Mouse (Mus musculus): ENCODE results near the gene Fbxw2. TPM values are rescaled to one million over a fixed set of nuclear protein-coding genes. Genes with fewer than 3 reads are reported as not detected.
A peak's percentile ranks its signal among the peaks of the same experiment; 100 is the strongest.
"Not testable (repeated sequence)": the region's sequence is repeated elsewhere in the genome, so short reads cannot be mapped to it uniquely, and the experiment has no call there.

Gene Fbxw2
- total and polyA plus RNA-seq, 2 experiments from 2014 or later, result 120 to 130 TPM

GRCm38 (mm10) chr2:34855265-34855664 lies 29.2 kb upstream of the Fbxw2 start:
- WGBS, result 86% methylated on average over 4 of the region's 4 CpGs
- Histone ChIP-seq H3K36me3 (ENCODE audit: insufficient read depth) (peaks cover 89% of the 10 kb centered on the region), H3K9me3 (ENCODE audit: low read length) (no peaks in the 10 kb centered on the region), H3K9ac (no peak overlapping the region), H3K27ac (ENCODE audit: low read depth, low read length) (no peak overlapping the region), H3K4me2 (ENCODE audit: low read depth) (no peak overlapping the region), H3K4me3 (ENCODE audit: low read depth, low read length) (no peak overlapping the region), H3K4me1 (ENCODE audit: insufficient read depth) (no peaks in the 10 kb centered on the region), H3K27me3 (ENCODE audit: insufficient read depth, low read length) (no peaks in the 10 kb centered on the region)
- DNase-seq (no peak), ATAC-seq (no peak)
- peak; percentile 36 for TF ChIP-seq CTCF (IDR thresholded peaks at IDR 0.05; ENCODE audit: low read depth)

GRCm38 (mm10) chr2:34847702-34848101 lies 21.6 kb upstream of the Fbxw2 start:
- H3K9me3 ChIP-seq (ENCODE audit: low read length), result no peaks in the 10 kb centered on the region
- no peak overlapping the region for H3K4me3 ChIP-seq (ENCODE audit: low read depth, low read length)
- WGBS, result 95% methylated on average over 1 of the region's 1 CpGs
- TF ChIP-seq CTCF (IDR thresholded peaks at IDR 0.05; ENCODE audit: low read depth), result no peak
- DNase-seq (no peak), ATAC-seq (no peak)
- H3K9ac ChIP-seq, result no peak overlapping the region
- H3K27ac ChIP-seq (ENCODE audit: low read depth, low read length), result no peak overlapping the region
- no peaks in the 10 kb centered on the region for H3K27me3 ChIP-seq (ENCODE audit: insufficient read depth, low read length)
- H3K4me2 ChIP-seq (ENCODE audit: low read depth), result no peak overlapping the region
- no peaks in the 10 kb centered on the region for H3K4me1 ChIP-seq (ENCODE audit: insufficient read depth)
- H3K36me3 ChIP-seq (ENCODE audit: insufficient read depth), result peaks cover 28% of the 10 kb centered on the region

- no peak overlapping the region for H3K4me2 ChIP-seq (ENCODE audit: low read depth)
- H3K27me3 ChIP-seq (ENCODE audit: insufficient read depth, low read length), result no peaks in the 10 kb centered on the region
- no peaks in the 10 kb centered on the region for H3K4me1 ChIP-seq (ENCODE audit: insufficient read depth)
- H3K4me3 ChIP-seq (ENCODE audit: low read depth, low read length), result no peak overlapping the region
- no peak overlapping the region for H3K9ac ChIP-seq
- DNase-seq, result no peak
- no peaks in the 10 kb centered on the region for H3K9me3 ChIP-seq (ENCODE audit: low read length)
- no peaks in the 10 kb centered on the region for H3K36me3 ChIP-seq (ENCODE audit: insufficient read depth)
- WGBS, result 84% methylated on average over 11 of the region's 11 CpGs
- H3K27ac ChIP-seq (ENCODE audit: low read depth, low read length), result no peak overlapping the region
- TF ChIP-seq CTCF (IDR thresholded peaks at IDR 0.05; ENCODE audit: low read depth), result no peak
- no peak for ATAC-seq
Observed at GRCm38 (mm10) chr2:34843211-34843939, 17.3 kb upstream of the Fbxw2 start.

DNA sequence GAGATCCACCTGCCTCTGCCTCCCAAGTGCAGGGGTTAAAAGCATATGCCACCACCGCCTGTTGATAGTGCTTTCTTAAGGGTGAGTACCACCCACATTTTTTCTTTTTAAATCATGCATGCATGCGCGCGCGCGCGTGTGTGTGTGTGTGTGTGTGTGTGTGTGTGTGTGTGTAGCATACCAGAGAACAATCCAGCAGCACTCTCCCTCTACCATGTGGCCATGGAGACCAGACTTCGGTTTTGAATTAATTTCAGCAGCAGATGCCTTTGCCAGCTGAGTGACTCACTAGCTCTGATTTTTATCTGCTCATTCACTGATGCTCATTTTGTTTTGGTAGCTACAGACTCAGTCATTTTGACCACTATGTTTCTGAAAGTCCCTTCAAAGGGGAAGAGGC lies 15.6 kb upstream of the Fbxw2 start:
- no peaks in the 10 kb centered on the region for H3K36me3 ChIP-seq (ENCODE audit: insufficient read depth)
- ATAC-seq (0 out of 2 replicates have a peak, but pooled peaks have one; percentile 20), DNase-seq (peak; percentile 42)
- H3K4me2 ChIP-seq (ENCODE audit: low read depth), result no peak overlapping the region
- no peak overlapping the region for H3K27ac ChIP-seq (ENCODE audit: low read depth, low read length)
- H3K4me3 ChIP-seq (ENCODE audit: low read depth, low read length), result no peak overlapping the region
- 90% methylated on average over 8 of the region's 8 CpGs for WGBS
- TF ChIP-seq CTCF (IDR thresholded peaks at IDR 0.05; ENCODE audit: low read depth), result no peak
- H3K27me3 ChIP-seq (ENCODE audit: insufficient read depth, low read length), result no peaks in the 10 kb centered on the region
- no peaks in the 10 kb centered on the region for H3K4me1 ChIP-seq (ENCODE audit: insufficient read depth)
- no peaks in the 10 kb centered on the region for H3K9me3 ChIP-seq (ENCODE audit: low read length)
- no peak overlapping the region for H3K9ac ChIP-seq

- not testable (repeated sequence) for ATAC-seq; H3K36me3 ChIP-seq (ENCODE audit: insufficient read depth); H3K4me2 ChIP-seq (ENCODE audit: low read depth); H3K9me3 ChIP-seq (ENCODE audit: low read length); DNase-seq; H3K4me1 ChIP-seq (ENCODE audit: insufficient read depth); H3K4me3 ChIP-seq (ENCODE audit: low read depth, low read length); H3K9ac ChIP-seq; H3K27me3 ChIP-seq (ENCODE audit: insufficient read depth, low read length); H3K27ac ChIP-seq (ENCODE audit: low read depth, low read length)
- 79% methylated on average over 5 of the region's 5 CpGs for WGBS
Observed at GRCm38 (mm10) chr2:34840143-34840542, 14.0 kb upstream of the Fbxw2 start.

GRCm38 (mm10) chr2:34835669-34836068 lies 9.6 kb upstream of the Fbxw2 start:
- Histone ChIP-seq H3K4me3 (ENCODE audit: low read depth, low read length) (no peak overlapping the region), H3K27ac (ENCODE audit: low read depth, low read length) (no peak overlapping the region), H3K27me3 (ENCODE audit: insufficient read depth, low read length) (no peaks in the 10 kb centered on the region), H3K9me3 (ENCODE audit: low read length) (no peaks in the 10 kb centered on the region), H3K4me1 (ENCODE audit: insufficient read depth) (no peaks in the 10 kb centered on the region), H3K9ac (no peak overlapping the region), H3K4me2 (ENCODE audit: low read depth) (no peak overlapping the region), H3K36me3 (ENCODE audit: insufficient read depth) (no peaks in the 10 kb centered on the region)
- no peak for TF ChIP-seq CTCF (IDR thresholded peaks at IDR 0.05; ENCODE audit: low read depth)
- no peak for ATAC-seq
- DNase-seq, result no peak
- 69% methylated on average over 3 of the region's 3 CpGs for WGBS

GRCm38 (mm10) chr2:34833624-34834023 lies 7.5 kb upstream of the Fbxw2 start:
- no peak for TF ChIP-seq CTCF (IDR thresholded peaks at IDR 0.05; ENCODE audit: low read depth)
- no peak overlapping the region for H3K4me2 ChIP-seq (ENCODE audit: low read depth)
- no peak overlapping the region for H3K9ac ChIP-seq
- 93% methylated on average over 17 of the region's 17 CpGs for WGBS
- no peaks in the 10 kb centered on the region for H3K4me1 ChIP-seq (ENCODE audit: insufficient read depth)
- no peaks in the 10 kb centered on the region for H3K27me3 ChIP-seq (ENCODE audit: insufficient read depth, low read length)
- no peak for DNase-seq
- H3K27ac ChIP-seq (ENCODE audit: low read depth, low read length), result no peak overlapping the region
- H3K9me3 ChIP-seq (ENCODE audit: low read length), result no peaks in the 10 kb centered on the region
- no peak for ATAC-seq
- no peak overlapping the region for H3K4me3 ChIP-seq (ENCODE audit: low read depth, low read length)
- H3K36me3 ChIP-seq (ENCODE audit: insufficient read depth), result no peaks in the 10 kb centered on the region

DNA sequence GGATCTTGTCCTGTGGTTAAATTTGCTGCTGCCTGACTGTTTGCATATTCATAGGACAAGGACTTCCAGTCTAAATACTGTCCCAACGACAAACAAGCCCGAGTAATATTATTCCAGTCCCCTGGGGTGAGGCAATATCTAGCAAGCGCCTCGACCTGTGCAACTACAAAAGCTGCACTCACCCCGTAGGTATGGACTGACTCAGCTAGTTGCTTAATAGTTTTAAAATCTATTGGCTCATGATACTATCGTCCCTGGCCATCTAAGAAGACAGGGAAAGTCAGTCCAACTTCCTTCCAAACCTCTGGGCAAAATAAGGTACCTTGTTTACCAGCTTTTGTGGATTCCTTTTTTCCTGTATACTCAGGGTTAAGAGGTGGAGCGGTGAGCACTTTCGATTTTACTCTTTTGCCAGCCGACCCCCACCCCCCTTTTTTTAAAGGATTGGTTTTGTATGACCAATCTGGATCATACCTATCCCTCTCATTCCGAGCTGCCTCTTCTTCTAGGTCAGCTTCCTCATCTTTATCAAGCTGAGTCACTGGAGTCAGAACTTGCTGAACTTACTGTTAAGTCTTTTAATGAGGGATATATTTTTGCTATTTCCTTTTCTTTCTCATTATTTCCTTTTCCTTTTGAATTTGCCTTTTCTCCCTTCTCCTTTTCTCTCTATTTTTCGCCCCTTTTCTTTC lies 6.8 kb upstream of the Fbxw2 start, which contains the start of gene Gm34653:
Gene Gm34653 (plus strand): TSS at position 242 of the 692 bp plus-strand sequence.
- not testable (repeated sequence) for H3K4me1 ChIP-seq (ENCODE audit: insufficient read depth); H3K4me2 ChIP-seq (ENCODE audit: low read depth); H3K4me3 ChIP-seq (ENCODE audit: low read depth, low read length); H3K36me3 ChIP-seq (ENCODE audit: insufficient read depth); DNase-seq; H3K27ac ChIP-seq (ENCODE audit: low read depth, low read length); H3K9ac ChIP-seq; ATAC-seq; H3K27me3 ChIP-seq (ENCODE audit: insufficient read depth, low read length); H3K9me3 ChIP-seq (ENCODE audit: low read length)
- 72% methylated on average over 11 of the region's 11 CpGs for WGBS

GRCm38 (mm10) chr2:34830066-34830465 lies 4.0 kb upstream of the Fbxw2 start:
- H3K9ac ChIP-seq; H3K4me1 ChIP-seq (ENCODE audit: insufficient read depth); DNase-seq; H3K27me3 ChIP-seq (ENCODE audit: insufficient read depth, low read length); ATAC-seq; H3K4me3 ChIP-seq (ENCODE audit: low read depth, low read length); H3K27ac ChIP-seq (ENCODE audit: low read depth, low read length); H3K36me3 ChIP-seq (ENCODE audit: insufficient read depth); H3K9me3 ChIP-seq (ENCODE audit: low read length); H3K4me2 ChIP-seq (ENCODE audit: low read depth): not testable (repeated sequence)
- WGBS, result 96% methylated on average over 17 of the region's 17 CpGs
